Mouse (Mus musculus) forebrain, postnatal 0 days (tissue): ENCODE measurements around the gene Gm9903. TPM values are rescaled to one million over a fixed set of nuclear protein-coding genes. Genes with fewer than 3 reads are reported as not detected.

Source experiments
- ATAC-seq: fragments of 200-750 bp; cut with Nextera tagmentation; 2 replicates; pipeline ENCODE4 v1.8.0; 2017; ENCODE audit warnings: mild to moderate bottlenecking, moderate library complexity
- DNase-seq: peaks from one replicate; pipeline ENCODE4 v3.0.0-alpha.2; 2015
- H3K27ac ChIP-seq: fragments of 300-500 bp; sonication (generic); 2 replicates; pipeline ENCODE4 v1.5.1; 2014; ENCODE audit warnings: low read depth, mild to moderate bottlenecking, antibody characterized with exemption, low read length, moderate library complexity, mixed read lengths
- H3K27me3 ChIP-seq: fragments of 300-500 bp; sonication (generic); 2 replicates; pipeline ENCODE4 v1.6.1; 2014; ENCODE audit warnings: mild to moderate bottlenecking, low read length, mixed read lengths; ENCODE audit not compliant: insufficient read depth
- H3K36me3 ChIP-seq: fragments of 300-500 bp; sonication (generic); 2 replicates; pipeline ENCODE4 v1.6.1; 2014; ENCODE audit warnings: mild to moderate bottlenecking, moderate library complexity; ENCODE audit not compliant: insufficient read depth
- H3K4me1 ChIP-seq: fragments of 300-500 bp; sonication (generic); 2 replicates; pipeline ENCODE4 v1.6.1; 2014; ENCODE audit warnings: antibody characterized with exemption; ENCODE audit not compliant: insufficient read depth
- H3K4me2 ChIP-seq: fragments of 300-500 bp; sonication (generic); 2 replicates; pipeline ENCODE4 v1.6.1; 2014; ENCODE audit warnings: low read depth, mild to moderate bottlenecking, moderate library complexity
- H3K4me3 ChIP-seq: fragments of 300-500 bp; sonication (generic); 2 replicates; pipeline ENCODE4 v1.5.1; 2014; ENCODE audit warnings: low read depth, low read length, mixed read lengths
- H3K9ac ChIP-seq: fragments of 300-500 bp; sonication (generic); 2 replicates; pipeline ENCODE4 v1.6.1; 2014; ENCODE audit warnings: mild to moderate bottlenecking
- H3K9me3 ChIP-seq: fragments of 300-500 bp; sonication (generic); 2 replicates; pipeline ENCODE4 v1.6.1; 2016; ENCODE audit warnings: low read length
- CTCF ChIP-seq: sonication (generic); IDR thresholded peaks from 2 replicates; pipeline ENCODE4 v1.5.1; 2016; ENCODE audit warnings: antibody characterized with exemption, control low read depth, low read depth
- WGBS: fragments of 180-500 bp; shearing (Covaris S2); extraction: QIAGEN DNeasy Blood & Tissue Kit; methylation state at CpG from one replicate; pipeline ENCODE4 v1.1.7; 2014; 5-methylcytosine and 5-hydroxymethylcytosine counted together
- polyA plus RNA-seq: library from polyadenylated mRNA; unstranded; fragments of >200 nt; fragmentation: Nextera tagmentation; extraction: Ambion mirVana; gene quantifications from 2 replicates; pipeline ENCODE4 v1.2.1, GENCODE M21; 2015
- total RNA-seq: library from RNA; depleted of rRNA; stranded (reverse); fragments of >200 nt; gene quantifications from 2 replicates; pipeline ENCODE4 v1.2.3, GENCODE M21; 2014; rRNA removed

Gene Gm9903
- total and polyA plus RNA-seq, 2 experiments from 2014 or later = 0.59 to 1.00 TPM

DNA sequence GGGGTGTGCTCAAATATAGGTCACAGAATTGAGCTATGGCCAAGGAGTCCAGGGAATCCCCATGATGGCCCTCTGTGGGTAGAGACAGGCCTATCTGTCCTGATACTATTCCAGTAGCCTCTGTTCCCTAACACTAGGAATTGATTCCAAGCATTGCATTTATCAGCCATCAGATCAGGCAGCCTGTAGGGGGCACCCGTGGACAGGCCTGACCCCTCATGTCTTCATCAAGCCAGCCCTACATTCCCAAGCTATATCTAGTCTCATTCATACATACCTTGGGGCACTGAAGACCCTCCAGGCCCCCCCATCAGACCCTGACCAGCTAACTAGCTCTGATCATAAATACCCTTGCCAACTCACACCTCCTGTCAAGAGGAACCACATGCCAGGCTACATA lies 46.2 kb downstream of the Gm9903 start:
- TF ChIP-seq CTCF = peak; percentile 65
- Histone ChIP-seq H3K27ac (no peak overlapping the region), H3K4me3 (no peak overlapping the region), H3K4me1 (no peaks in the 10 kb centered on the region), H3K36me3 (0 out of 2 replicates have a peak, but pooled peaks cover 4% of the 10 kb centered on the region), H3K4me2 (no peak overlapping the region), H3K27me3 (no peaks in the 10 kb centered on the region), H3K9ac (no peak overlapping the region), H3K9me3 (no peaks in the 10 kb centered on the region)
- ATAC-seq (no peak), DNase-seq (peak; percentile 37)
- 4% methylated on average over 1 of the region's 1 CpGs for WGBS

GRCm38 (mm10) chr5:33678244-33678643 lies 48.5 kb downstream of the Gm9903 start:
- Histone ChIP-seq H3K27me3 (no peaks in the 10 kb centered on the region), H3K4me2 (no peak overlapping the region), H3K9me3 (no peaks in the 10 kb centered on the region), H3K36me3 (no peaks in the 10 kb centered on the region), H3K27ac (no peak overlapping the region), H3K4me3 (no peak overlapping the region), H3K9ac (no peak overlapping the region), H3K4me1 (no peaks in the 10 kb centered on the region)
- ATAC-seq (no peak), DNase-seq (no peak)
- no peak for TF ChIP-seq CTCF
- WGBS = 88% methylated on average over 5 of the region's 5 CpGs

GRCm38 (mm10) chr5:33681044-33681443 lies 51.3 kb downstream of the Gm9903 start:
- no peak for ATAC-seq
- 74% methylated on average over 3 of the region's 3 CpGs for WGBS

More at GRCm38 (mm10) chr5:33681044-33681443, 51.3 kb downstream of the Gm9903 start:
- H3K4me1 ChIP-seq = no peaks in the 10 kb centered on the region
- H3K36me3 ChIP-seq = no peaks in the 10 kb centered on the region
- no peaks in the 10 kb centered on the region for H3K9me3 ChIP-seq
- H3K4me2 ChIP-seq = no peak overlapping the region
- H3K27me3 ChIP-seq = no peaks in the 10 kb centered on the region
- H3K4me3 ChIP-seq = no peak overlapping the region
- H3K27ac ChIP-seq = no peak overlapping the region
- no peak for DNase-seq
- TF ChIP-seq CTCF = no peak
- no peak overlapping the region for H3K9ac ChIP-seq

Other genes with a start within 250 kb of the Gm9903 start
- gene Nkx1-1, start 195.9 kb upstream of the Gm9903 start, total RNA-seq = not detected in 2 replicates
- not detected in 2 replicates for gene Nkx1-1, start 195.9 kb upstream of the Gm9903 start, polyA plus RNA-seq
- 20.9 and 36.6 TPM in 2 replicates for gene Fam53a, start 290 bp upstream of the Gm9903 start, total RNA-seq
- gene Fam53a, start 290 bp upstream of the Gm9903 start, polyA plus RNA-seq = 37.5 and 40.0 TPM in 2 replicates
- gene Slbp, start 22.6 kb downstream of the Gm9903 start, total RNA-seq = 88.7 and 89.8 TPM in 2 replicates
- gene Slbp, start 22.6 kb downstream of the Gm9903 start, polyA plus RNA-seq = 86.4 and 94.4 TPM in 2 replicates
- 12.0 and 20.1 TPM in 2 replicates for gene Tacc3, start 28.2 kb downstream of the Gm9903 start, total RNA-seq
- gene Tacc3, start 28.2 kb downstream of the Gm9903 start, polyA plus RNA-seq = 24.9 and 25.5 TPM in 2 replicates
- 20.6 and 23.9 TPM in 2 replicates for gene Tmem129, start 28.5 kb downstream of the Gm9903 start, total RNA-seq
- 15.5 and 20.9 TPM in 2 replicates for gene Tmem129, start 28.5 kb downstream of the Gm9903 start, polyA plus RNA-seq
- 52.2 and 56.6 TPM in 2 replicates for gene Fgfr3, start 91.7 kb downstream of the Gm9903 start, total RNA-seq
- gene Fgfr3, start 91.7 kb downstream of the Gm9903 start, polyA plus RNA-seq = 11.7 and 22.2 TPM in 2 replicates
- 42.7 and 48.6 TPM in 2 replicates for gene Letm1, start 152.9 kb downstream of the Gm9903 start, total RNA-seq
- gene Letm1, start 152.9 kb downstream of the Gm9903 start, polyA plus RNA-seq = 79.7 and 83.6 TPM in 2 replicates
- 98.3 and 127 TPM in 2 replicates for gene Nsd2, start 190.8 kb downstream of the Gm9903 start, total RNA-seq
- 46.4 and 58.6 TPM in 2 replicates for gene Nsd2, start 190.8 kb downstream of the Gm9903 start, polyA plus RNA-seq